Mouse (Mus musculus) liver, embryonic 16.5 days (tissue): ENCODE measurements around the gene Nt5m. TPM values are rescaled to one million over a fixed set of nuclear protein-coding genes. Genes with fewer than 3 reads are reported as not detected.

ENCODE experiments used
- ATAC-seq: fragments of 200-750 bp; cut with Nextera tagmentation; 2 replicates; pipeline ENCODE4 v1.8.0; 2017; ENCODE audit warnings: low read depth, mild to moderate bottlenecking, moderate number of reproducible peaks, moderate library complexity
- H3K27ac ChIP-seq: fragments of 300-500 bp; sonication (generic); 2 replicates; pipeline ENCODE4 v1.5.1; 2014; ENCODE audit warnings: mild to moderate bottlenecking, low read length
- H3K27me3 ChIP-seq: fragments of 300-500 bp; sonication (generic); 2 replicates; pipeline ENCODE4 v1.6.1; 2014; ENCODE audit warnings: low read depth, low read length, mixed read lengths; ENCODE audit not compliant: control insufficient read depth, insufficient read depth
- H3K36me3 ChIP-seq: fragments of 300-500 bp; sonication (generic); 2 replicates; pipeline ENCODE4 v1.6.1; 2014; ENCODE audit warnings: mild to moderate bottlenecking; ENCODE audit not compliant: control insufficient read depth, insufficient read depth
- H3K4me1 ChIP-seq: fragments of 300-500 bp; sonication (generic); 2 replicates; pipeline ENCODE4 v1.6.1; 2014; ENCODE audit warnings: low read depth, low read length, mixed read lengths; ENCODE audit not compliant: control insufficient read depth
- H3K4me2 ChIP-seq: fragments of 300-500 bp; sonication (generic); 2 replicates; pipeline ENCODE4 v1.6.1; 2014; ENCODE audit warnings: low read depth, low read length, mixed read lengths
- H3K4me3 ChIP-seq: fragments of 300-500 bp; sonication (generic); 2 replicates; pipeline ENCODE4 v1.5.1; 2014; ENCODE audit warnings: low read depth, mild to moderate bottlenecking, low read length
- H3K9ac ChIP-seq: fragments of 300-500 bp; sonication (generic); 2 replicates; pipeline ENCODE4 v1.6.1; 2014; ENCODE audit warnings: low read depth, low read length
- H3K9me3 ChIP-seq: fragments of 300-500 bp; sonication (generic); replicated peaks from 2 replicates; pipeline ENCODE4 v1.6.1; 2016; ENCODE audit warnings: low read length; ENCODE audit not compliant: control insufficient read depth
- WGBS: fragments of 180-500 bp; shearing (Covaris S2); extraction: QIAGEN DNeasy Blood & Tissue Kit; methylation state at CpG from one replicate; pipeline ENCODE4 v1.1.7; 2014; ENCODE audit not compliant: insufficient replicate concordance; 5-methylcytosine and 5-hydroxymethylcytosine counted together
- polyA plus RNA-seq: library from polyadenylated mRNA; unstranded; fragments of >200 nt; fragmentation: Nextera tagmentation; extraction: Ambion mirVana; gene quantifications from 2 replicates; pipeline ENCODE4 v1.2.1, GENCODE M21; 2015

Gene Nt5m
- polyA plus RNA-seq, 1 experiment from 2014 or later: 15.2 TPM

DNA sequence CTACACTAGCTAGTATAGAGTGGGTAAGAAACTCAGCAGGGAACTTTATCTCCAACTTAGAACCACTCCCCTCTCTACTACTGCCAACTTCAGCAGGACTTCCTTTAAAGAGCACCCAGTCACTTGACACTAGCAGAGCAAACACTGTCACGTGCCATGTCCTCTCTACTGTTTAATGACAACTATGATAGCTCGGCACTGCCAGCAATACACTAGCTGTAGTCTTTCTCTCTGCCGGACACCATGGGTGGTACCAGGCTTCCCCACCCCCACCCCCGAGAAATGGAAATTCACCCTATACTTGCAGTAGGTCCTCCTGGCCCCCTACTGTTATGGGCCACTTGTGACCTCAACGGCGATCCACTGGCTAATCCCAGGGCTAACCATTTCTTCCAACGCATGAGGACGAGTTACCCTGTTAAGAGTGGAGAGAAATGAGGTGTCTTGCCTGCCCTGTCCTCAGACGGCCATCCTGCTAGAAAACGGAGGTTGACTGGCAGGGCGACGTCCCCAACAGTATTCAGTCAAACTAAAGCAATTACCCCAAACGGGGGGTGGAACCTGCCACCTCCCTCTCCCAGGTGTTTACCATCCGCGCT, 30.1 kb upstream of the Nt5m start:
- Histone ChIP-seq H3K27me3 (no peaks in the 10 kb centered on the region), H3K4me3 (peak overlapping the region; percentile 72), H3K9ac (peak overlapping the region; percentile 88), H3K9me3 (no peaks in the 10 kb centered on the region), H3K4me2 (peak overlapping the region; percentile 93), H3K27ac (peak overlapping the region; percentile 88), H3K4me1 (peaks cover 10% of the 10 kb centered on the region), H3K36me3 (peaks cover 3% of the 10 kb centered on the region; the same call in 1 of the 2 replicates)
- peak; percentile 57 for ATAC-seq
- under 1% methylated on average over 15 of the region's 15 CpGs for WGBS

DNA sequence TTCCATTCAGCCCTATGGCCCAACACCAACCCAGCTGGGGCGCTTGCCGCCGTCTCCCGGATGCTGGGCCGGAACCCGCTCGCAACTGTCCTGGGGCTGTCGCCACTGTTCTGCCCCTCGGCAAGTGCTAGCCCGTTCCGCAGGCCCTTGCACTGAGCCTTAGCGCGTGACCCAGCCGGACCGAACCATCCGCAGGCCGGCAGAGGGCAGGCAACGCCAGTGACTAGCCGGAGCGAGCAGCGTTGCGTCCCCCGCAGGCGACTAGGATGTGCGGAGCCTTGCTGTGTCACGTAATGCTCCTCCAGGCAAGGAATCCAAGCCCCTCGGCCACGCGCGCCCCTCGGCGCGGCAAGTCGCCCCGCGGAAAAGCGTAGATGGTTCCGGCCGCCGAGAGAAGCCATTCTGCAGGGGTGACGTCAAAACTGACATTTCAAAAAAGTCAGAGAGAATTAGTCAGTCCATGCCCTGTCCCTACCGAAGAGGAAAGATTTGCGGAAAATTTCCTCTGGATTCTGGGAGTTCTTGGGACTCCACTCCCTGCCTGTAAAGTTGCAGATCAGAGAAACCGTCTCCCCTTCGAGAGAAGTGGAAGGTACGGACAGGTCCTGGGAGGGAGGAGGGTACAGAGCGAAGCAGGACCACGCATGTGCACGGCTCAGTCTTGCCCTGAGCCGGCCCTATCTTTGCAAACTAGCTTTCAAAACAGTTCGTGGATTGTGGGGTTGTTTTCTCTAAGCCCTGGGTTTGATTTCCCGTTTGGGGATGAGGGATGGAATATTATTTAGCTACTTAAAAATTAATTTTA, 29.4 kb upstream of the Nt5m start, which contains the start of gene Flcn:
Gene Flcn (minus strand): TSS at position 347 of the 805 bp plus-strand sequence.
- peak within 1 kb of the TSS; percentile 88 for H3K9ac ChIP-seq
- peaks cover 10% of the 10 kb centered on the region for H3K4me1 ChIP-seq
- H3K4me2 ChIP-seq: peak within 1 kb of the TSS; percentile 93
- H3K27ac ChIP-seq: peak within 1 kb of the TSS; percentile 88
- peak within 1 kb of the TSS; percentile 72 for H3K4me3 ChIP-seq
- no peaks in the 10 kb centered on the region for H3K27me3 ChIP-seq
- ATAC-seq: peak; percentile 92
- H3K36me3 ChIP-seq: peaks cover 3% of the 10 kb centered on the region; the same call in 1 of the 2 replicates
- under 1% methylated on average over 52 of the region's 52 CpGs for WGBS
- H3K9me3 ChIP-seq: no peaks in the 10 kb centered on the region

DNA sequence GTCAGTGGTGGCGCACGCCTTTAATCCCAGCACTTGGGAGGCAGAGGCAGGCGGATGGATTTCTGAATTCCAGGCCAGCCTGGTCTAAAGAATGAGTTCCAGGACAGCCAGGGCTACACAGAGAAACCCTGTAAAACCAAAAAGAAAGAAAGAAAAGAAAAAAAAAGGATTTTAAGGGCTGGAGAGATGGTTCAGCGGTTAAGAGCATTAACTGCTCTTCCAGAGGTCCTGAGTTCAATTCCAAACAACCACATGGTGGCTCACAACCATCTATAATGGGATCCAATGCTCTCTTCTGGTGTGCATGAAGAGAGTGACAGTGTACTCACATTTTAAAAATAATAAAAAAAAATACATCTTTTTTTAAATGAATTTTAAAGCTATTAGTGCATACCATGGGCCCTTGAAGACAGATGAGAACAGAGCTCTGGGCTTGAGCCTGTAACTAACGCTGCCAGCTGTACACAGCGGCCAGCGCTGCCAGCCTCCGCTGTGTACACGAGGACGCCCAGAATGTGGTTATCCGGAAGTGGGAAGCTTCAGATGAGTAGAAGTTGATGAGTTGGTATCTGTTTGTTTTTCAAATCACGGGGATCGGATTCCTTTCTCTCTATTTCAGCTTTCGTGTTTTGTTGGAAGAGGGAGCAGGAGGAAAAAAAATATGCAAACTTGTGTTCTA, 28.6 kb upstream of the Nt5m start:
- Histone ChIP-seq H3K36me3 (peaks cover 3% of the 10 kb centered on the region; the same call in 1 of the 2 replicates), H3K27ac (peak overlapping the region; percentile 88), H3K27me3 (no peaks in the 10 kb centered on the region), H3K4me2 (peak overlapping the region; percentile 93), H3K4me1 (peaks cover 10% of the 10 kb centered on the region), H3K9ac (peak overlapping the region; percentile 88), H3K4me3 (peak overlapping the region; percentile 72), H3K9me3 (no peaks in the 10 kb centered on the region)
- ATAC-seq: no peak
- WGBS: 38% methylated on average over 14 of the region's 14 CpGs

DNA sequence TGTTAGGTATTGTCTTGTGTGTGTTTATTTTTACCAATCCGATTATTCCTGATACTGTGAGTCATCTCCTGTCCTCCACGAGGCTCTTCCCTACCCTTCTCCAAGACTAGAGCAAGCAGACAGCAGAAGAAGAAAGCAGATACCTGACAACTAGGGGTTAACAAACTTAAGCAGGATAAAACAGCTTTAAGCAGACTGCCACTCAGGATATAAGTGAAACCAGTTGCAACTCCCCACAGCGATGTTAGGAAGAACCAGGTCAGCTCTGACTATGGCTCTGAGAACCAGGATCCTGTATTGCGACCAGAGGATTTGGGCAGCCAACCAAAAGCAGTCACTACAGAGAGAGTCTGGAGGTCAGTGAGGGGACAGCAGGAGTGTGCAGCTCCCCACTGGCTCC, 28.0 kb upstream of the Nt5m start:
- H3K9ac ChIP-seq: no peak overlapping the region

DNA sequence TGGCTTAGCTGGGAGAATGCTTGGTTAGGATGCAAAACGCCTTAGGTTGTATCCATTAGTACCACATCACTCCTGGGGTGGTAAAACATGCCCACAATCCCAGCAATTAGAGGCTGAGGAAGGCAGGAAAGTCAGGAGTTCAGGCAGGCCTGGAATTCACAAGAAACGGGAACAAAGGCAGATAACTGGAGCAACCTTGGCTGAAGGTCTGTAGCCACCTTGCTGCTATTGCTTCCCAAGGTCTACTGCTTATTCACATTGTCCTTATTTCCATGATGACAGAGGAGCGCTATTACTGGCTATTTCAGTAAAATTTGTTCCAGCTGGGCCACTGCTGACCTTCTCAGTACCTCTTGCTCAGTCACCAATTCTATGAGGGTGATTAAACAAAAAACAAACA, 26.0 kb upstream of the Nt5m start:
- Histone ChIP-seq H3K4me3 (no peak overlapping the region), H3K36me3 (peaks cover 14% of the 10 kb centered on the region), H3K4me1 (peaks cover 9% of the 10 kb centered on the region), H3K9me3 (no peaks in the 10 kb centered on the region), H3K4me2 (no peak overlapping the region), H3K27ac (no peak overlapping the region), H3K27me3 (no peaks in the 10 kb centered on the region), H3K9ac (no peak overlapping the region)
- 67% methylated on average over 3 of the region's 3 CpGs for WGBS
- no peak for ATAC-seq

More for the DNA sequence above, 28.0 kb upstream of the Nt5m start:
- 65% methylated on average over 4 of the region's 4 CpGs for WGBS
- Histone ChIP-seq H3K27ac (no peak overlapping the region), H3K9me3 (no peaks in the 10 kb centered on the region), H3K4me3 (no peak overlapping the region), H3K27me3 (no peaks in the 10 kb centered on the region), H3K4me1 (peaks cover 10% of the 10 kb centered on the region), H3K4me2 (peak overlapping the region; percentile 93; the same call in 1 of the 2 replicates), H3K36me3 (peaks cover 3% of the 10 kb centered on the region; the same call in 1 of the 2 replicates)
- no peak for ATAC-seq

DNA sequence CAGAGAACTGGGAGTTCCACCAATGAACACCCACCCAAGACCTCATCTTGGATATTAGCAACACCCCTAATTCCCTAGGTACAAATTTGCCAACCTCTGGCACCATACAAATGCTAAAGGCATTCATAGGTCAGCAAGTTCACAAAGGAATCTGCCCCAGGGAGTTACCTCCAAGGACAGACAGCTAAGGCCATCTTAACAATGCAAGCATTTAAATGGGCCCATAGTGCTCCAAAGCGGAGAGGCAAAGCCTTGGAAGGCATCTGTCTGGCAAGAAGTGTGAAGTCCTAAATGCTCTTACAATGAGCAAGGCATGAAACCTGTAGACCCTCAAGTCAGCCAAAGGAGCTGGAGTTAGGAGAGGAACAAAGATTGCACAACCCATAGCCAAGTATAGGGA, 24.9 kb upstream of the Nt5m start:
- H3K9ac ChIP-seq: no peak overlapping the region
- H3K4me1 ChIP-seq: no peaks in the 10 kb centered on the region; the same call in none of the 2 replicates

DNA sequence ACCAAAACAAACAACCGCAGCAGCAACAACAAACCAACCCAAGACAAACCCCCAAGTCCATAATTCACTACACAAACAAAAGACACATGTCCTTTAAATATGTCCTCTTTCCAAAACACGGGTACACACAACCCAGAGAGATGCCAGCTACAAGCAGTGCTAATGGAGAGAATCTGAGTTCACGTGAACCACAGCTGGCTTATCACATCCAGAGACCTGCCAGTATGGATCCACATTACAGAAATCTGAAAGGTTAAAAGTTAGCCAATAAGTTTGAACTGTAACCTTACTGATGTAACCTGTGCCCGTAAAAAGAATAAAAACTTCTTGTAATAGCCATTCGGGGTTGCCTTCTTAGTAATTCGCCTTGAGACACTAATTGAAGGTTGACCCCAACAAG, 24.3 kb upstream of the Nt5m start:
- no peak for ATAC-seq
- H3K27me3 ChIP-seq: no peaks in the 10 kb centered on the region
- H3K9ac ChIP-seq: no peak overlapping the region
- H3K4me3 ChIP-seq: no peak overlapping the region
- H3K4me1 ChIP-seq: no peaks in the 10 kb centered on the region; the same call in none of the 2 replicates
- no peaks in the 10 kb centered on the region for H3K9me3 ChIP-seq
- H3K27ac ChIP-seq: no peak overlapping the region; the same call in 1 of the 2 replicates
- 70% methylated on average over 6 of the region's 6 CpGs for WGBS
- no peak overlapping the region for H3K4me2 ChIP-seq
- peaks cover 29% of the 10 kb centered on the region for H3K36me3 ChIP-seq

More for the DNA sequence above, 24.9 kb upstream of the Nt5m start:
- ATAC-seq: no peak
- peaks cover 23% of the 10 kb centered on the region for H3K36me3 ChIP-seq
- peak overlapping the region; percentile 28; the same call in 1 of the 2 replicates for H3K27ac ChIP-seq
- no peaks in the 10 kb centered on the region for H3K27me3 ChIP-seq
- no peak overlapping the region for H3K4me2 ChIP-seq
- no peak overlapping the region for H3K4me3 ChIP-seq
- WGBS: 85% methylated on average over 1 of the region's 1 CpGs
- no peaks in the 10 kb centered on the region for H3K9me3 ChIP-seq

DNA sequence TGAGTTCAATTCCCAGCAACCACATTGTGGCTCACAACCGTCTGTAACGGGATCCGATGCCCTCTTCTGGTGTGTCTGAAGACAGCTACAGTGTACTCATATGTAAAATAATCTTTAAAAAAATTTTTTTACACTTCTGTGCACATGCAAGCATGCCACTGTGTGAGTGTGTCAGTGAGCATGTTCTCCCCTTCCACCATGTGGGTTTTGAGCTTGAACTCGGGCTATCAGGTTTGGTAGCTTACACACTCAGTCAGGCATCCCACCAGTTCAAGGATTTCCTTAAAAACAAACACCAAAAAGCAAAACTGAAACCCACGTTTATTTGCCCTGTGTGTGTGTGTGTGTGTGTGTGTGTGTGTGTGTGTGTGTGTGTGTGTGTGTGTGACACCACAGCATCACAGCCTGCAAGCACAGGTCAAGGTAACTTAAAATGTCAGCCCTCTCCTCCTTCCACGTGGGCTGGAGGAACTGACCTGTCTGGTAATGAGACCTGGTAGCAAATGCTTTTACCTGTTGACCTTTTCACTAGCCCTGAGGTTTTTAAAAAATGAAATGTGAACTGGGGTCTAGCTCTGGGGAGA, 23.7 kb upstream of the Nt5m start:
- no peak overlapping the region for H3K4me3 ChIP-seq
- 62% methylated on average over 6 of the region's 6 CpGs for WGBS
- H3K9ac ChIP-seq: no peak overlapping the region
- ATAC-seq: no peak
- no peak overlapping the region for H3K27ac ChIP-seq
- H3K27me3 ChIP-seq: no peaks in the 10 kb centered on the region
- H3K4me2 ChIP-seq: no peak overlapping the region
- H3K9me3 ChIP-seq: no peaks in the 10 kb centered on the region
- peaks cover 35% of the 10 kb centered on the region for H3K36me3 ChIP-seq
- no peaks in the 10 kb centered on the region; the same call in none of the 2 replicates for H3K4me1 ChIP-seq
